Mouse (Mus musculus): ENCODE results near the gene Dlg2. TPM values are rescaled to one million over a fixed set of nuclear protein-coding genes. Genes with fewer than 3 reads are reported as not detected.

The Dlg2 gene
- total RNA-seq, 2 experiments from 2014 or later, result 40.3 to 65.7 TPM

DNA sequence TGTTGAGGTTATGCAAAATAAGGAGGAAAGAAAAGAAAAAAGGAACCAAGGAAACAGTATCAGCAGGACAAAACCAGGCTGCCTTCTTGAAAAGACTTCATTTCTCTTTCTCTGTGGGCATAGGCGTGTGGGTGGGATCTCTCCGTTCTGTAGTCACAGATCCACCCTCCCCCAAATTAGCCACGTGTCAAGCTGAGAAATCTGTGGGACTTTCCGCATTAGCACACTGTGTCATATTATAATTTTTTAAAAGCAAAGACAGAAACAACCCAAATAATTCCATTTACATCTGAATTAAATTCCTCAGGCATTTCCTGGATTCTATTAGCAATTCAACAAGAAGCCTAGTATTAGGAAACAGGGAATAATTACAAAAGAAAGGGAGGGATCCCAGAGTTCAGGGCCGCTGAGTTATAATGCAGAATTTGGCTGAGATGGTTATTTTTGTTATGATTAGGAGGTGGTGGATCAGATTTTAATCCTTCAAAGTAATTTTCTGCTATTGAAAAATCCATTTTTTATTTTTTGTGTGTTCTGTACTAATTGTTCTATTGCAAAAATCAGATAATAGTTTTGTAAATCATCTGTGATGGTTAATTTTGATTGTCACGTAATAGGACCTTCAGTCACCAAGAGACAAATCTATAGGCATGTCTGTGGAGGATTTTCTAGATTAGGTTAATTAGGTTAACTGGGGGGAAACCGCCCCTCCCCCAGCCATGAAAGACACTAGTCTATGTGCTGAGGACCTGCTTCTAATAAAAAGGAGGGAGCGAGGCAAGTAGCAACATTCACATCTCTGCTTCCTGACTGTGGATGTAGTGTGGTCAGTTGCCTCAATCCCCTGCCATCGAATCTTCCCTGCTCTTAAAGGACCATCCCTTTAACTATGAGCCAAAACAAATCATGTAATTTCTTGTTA lies 63.3 kb downstream of the Dlg2 start:
- DNase-seq, result no peak

DNA sequence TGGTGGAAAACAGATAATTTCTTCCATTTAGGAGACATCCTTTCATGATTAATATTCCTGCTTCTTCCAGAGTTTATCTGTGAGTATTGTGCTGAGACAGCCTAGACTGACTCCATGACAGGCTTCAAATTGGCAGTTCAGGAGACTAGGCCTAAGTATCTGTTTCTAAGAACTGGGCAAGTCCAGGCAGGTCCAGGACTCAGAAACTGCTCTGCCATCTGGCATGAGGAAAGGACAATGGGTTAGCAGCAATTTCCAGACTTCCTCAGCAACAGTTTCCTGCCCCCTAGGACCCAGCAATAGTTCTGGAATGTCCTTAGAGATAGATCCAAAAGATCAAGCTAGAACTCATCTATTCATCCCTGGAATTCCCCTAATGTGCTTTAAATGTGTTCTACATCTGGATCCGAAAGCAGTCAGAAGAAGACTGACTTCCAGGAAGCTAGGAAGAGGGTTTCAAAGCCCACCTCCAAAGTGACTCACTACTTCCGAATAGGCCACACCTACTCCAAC lies 64.4 kb downstream of the Dlg2 start:
- DNase-seq, result no peak

DNA sequence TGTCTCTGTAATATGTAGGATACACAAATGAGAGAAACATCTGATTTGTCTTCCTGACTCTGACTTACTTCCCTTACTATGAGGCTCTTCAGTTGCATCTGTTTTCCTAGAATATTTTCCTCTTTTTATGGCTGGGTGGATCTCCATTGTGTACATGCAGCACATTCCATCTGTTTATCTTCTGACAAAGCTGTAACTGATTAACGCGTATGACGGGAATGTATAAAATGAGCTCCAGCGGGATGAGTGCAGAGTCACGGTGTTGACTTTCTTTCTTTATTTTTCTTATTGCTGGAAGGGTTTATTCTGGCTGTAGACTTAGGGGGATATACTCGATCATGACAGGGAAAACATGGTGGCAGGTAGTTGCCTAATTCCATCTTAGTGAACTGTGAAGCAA lies 76.9 kb downstream of the Dlg2 start:
- no peak for DNase-seq

DNA sequence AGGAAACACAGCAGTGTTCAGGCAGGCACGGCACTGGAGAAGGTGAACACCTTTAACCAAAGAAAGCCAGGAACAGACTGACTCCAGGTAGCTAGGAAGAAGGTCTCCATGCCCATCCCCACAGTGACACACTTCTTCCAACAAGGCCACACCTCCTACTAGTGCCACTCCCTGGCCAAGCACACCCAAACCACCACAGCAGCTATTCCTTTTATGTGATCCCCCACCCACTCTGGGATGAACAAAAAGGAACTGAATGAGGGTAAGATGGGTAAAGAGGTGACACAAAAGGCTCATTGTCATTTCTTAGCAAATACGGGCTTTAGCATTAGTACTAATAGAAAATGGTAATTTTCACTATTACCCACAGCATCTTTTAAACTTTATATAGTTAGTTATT lies 77.9 kb downstream of the Dlg2 start:
- no peak for DNase-seq

DNA sequence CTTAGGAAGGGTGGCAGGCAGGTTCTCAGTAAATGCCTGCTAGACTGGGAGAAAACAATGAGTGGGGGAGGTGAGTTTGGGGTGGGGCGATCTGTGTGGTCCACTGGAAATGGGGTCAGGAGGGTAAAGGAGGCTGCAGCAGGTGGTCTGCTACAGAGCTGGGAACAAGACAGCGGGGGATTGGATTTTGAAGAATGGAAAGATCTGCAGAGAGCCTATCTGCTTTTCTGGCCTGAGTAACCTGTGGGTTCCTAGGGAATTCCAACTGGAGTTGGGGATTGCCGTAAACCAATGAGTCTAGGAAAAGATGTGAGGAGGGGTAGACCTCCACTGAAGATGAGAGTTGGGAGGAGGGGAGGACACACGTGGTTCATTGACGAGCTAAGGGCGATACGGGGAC lies 92.7 kb downstream of the Dlg2 start:
- DNase-seq, result no peak

DNA sequence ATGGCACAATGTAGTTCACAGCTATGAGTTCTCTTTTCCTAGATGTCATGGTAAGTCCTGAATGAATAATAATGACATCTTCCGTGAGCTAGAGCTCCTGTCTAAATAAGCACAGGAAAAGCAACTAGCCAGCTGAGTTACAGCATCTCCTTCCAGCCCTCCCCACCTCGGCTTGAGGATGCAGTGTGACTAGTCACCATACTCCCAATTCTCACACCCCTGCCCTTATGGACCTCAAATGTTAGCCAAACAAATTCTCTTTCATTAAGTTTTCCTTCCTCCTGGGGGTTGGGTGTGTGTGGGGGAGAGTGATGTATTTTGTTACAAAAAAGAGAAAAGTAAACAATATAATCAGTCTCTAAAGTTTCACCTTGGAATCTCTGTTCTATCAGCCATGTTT lies 111.3 kb downstream of the Dlg2 start:
- DNase-seq, result no peak

DNA sequence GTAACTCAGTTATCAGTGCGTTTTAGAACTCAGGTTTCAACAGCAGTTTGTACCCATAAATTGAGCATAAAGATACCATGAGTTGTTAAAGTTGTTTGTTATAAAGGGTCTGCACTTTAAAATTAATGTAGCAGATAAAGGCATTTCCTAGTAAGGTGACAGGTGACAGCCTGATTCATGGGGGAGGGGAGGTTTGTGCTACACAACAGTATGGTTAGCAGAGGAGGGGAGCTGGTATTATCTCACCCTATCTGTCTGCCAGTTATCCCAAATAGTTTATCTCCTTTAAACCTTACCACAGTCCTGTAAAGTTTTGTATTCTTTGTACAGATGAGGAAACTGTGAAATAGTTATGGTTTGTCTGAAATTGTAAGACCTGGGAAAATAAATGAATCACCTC lies 111.8 kb downstream of the Dlg2 start:
- no peak for DNase-seq

DNA sequence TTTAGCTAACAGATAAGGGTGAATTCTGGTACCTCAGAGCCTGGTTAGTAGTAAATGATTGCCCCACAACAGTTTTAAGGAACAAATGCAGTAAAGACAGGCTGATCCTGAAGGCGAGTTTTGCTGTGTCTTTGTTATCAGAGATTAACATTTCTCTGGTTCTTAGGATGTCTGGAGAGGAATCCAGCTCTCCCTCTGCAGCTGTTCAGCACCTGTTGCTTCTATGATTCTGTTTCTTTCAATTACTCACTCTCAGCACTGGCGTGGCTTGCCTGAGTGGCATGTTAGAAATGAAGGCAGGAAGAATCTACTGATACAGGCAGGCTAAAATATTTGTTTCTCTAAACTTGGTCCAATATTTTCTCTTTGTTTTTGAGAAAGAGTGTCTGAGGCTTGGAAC lies 133.3 kb downstream of the Dlg2 start:
- DNase-seq, result no peak

DNA sequence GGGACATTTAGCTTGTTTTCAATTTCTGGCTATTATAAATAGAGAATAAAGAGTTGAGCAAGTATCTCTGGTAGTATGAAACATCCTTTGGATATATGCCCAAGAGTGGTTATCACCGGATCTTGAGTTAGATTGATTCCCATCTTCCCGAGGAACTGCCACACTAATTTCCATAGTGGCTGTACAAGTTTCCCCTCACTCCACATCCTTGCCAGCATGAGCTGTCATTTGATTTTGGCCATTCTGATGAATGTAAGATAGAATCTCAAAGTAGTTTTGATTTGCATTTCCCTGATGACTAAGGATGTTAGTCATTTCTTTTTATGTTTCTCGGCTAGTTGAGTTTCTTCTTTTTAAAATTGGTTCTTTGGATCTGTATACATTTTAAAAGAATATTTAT lies 154.1 kb downstream of the Dlg2 start:
- no peak for DNase-seq

DNA sequence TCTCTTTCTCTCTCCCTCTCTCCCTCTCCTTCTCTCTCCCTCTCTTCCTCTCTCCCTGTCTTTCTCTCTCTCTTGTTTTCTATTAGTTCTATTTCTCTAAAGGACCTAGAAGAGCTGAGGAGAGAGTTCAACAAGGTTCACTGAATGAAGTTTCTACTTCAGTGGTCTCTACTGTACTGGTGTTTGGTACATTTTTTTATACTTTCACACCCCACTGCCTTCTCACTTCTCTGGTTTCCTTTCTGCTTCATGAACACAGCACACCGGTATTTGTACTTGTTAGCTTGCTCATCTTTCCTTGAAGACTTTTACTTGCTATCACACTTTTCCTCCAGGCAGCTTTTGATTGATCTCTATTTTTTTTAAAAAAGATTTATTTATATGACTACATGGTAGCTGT lies 173.0 kb downstream of the Dlg2 start:
- DNase-seq, result no peak

DNA sequence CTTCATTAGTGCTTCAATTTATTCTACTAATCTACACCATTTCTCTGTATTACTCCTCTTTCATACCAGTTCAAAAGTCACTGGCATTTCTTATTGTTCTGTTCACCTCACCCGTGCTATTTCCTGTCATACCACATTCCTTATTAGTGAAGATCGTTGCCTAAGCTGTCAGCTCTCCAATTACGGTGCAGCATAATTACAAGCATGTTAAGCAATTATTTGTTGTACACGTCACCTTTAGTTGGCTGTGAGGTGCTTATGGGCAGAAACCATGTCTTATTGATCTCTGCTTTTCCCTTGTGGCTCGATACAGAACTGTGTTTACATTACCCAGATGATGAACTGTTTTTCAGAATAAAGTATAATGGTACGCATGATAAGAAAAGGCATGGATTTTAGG lies 174.7 kb downstream of the Dlg2 start:
- no peak for DNase-seq

DNA sequence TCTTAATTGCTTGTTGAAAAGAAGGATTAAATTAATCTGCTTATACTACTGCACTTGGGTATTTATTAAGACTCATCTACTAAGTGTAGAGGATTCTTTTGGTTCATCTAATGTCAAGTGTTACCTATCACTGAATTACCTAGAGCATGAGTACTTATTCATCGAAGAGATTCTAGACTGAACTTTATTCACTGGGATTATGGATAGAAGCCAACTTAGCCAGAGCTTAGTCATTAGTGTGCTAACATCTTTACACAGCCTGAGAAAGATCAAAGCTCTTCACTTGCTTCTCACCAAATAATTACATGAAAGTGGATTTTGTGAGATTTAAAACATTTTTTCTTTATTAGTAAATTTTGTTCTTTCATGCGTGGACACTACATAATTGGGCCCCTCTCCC lies 175.1 kb downstream of the Dlg2 start:
- no peak for DNase-seq

DNA sequence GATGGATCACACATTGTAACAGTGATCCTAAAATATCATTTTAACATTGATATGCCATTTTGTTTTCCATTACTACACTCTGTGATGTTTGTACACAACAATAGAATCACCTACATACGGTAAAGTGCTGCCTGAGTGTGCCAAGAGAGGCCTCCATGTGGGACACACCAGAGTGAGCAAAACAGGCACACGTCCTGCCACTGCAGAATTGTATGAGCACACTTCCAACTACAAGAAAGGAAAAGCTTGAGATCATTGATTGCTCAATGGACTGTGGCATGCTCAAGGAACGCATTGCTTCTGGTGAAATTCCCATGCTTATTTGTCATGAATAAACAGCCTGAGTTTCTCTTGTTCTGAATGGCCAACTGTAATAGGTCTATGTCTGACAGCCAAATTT lies 182.1 kb downstream of the Dlg2 start:
- DNase-seq, result no peak

DNA sequence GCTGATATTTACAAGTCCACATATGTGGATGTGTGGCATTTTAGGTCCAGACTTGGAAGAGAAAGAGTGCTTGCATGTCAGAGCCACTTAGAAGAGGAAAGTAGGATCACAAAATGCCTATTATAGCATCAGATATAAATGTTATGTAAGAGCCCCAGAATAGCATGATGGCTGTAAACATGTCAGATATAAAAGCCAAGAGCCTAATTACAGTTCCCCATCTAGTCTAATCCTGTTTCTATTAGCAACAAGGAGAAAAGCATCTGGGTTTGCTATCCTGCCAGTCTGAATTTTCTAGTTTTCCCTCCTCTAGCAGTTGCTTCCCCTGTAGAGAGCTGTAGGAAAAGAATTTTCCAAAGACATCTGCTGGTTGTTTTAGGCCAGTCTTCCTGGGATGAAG lies 217.6 kb downstream of the Dlg2 start:
- no peak for DNase-seq

DNA sequence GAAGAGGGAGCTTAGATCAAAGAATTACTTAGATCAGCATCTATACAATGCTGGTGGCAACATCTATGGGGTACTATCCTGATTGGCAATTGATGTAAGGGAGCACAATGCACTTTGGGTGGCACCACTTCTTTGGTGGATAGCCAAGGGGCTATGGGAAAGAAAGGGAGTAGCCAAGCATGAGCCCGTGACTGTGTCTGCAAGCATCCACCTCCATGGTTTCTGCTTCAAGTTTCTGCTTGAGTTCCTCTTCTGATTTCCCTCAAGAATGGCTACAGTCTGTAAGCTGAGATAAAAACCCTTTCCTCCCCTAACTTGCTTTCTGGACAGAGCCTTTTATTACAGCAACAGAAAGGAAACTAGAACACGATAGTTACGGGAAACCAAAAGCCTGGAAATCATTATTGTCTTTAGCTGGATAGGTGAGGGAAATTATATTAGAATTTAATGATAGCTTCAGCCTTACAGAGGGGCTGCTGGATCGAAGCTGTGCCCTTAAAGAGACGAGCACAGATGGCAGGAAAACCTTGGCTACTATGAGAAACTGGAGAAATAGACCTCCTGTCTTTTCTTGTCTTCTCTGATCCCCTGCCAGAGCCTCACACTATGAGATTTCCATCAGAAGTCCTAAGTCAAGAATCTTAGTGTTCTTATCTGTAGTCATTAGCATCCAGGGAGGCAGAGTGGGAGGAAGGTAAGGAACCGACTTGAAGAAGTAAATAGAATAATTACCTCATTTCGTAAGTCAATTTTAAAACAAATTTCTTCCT lies 219.9 kb downstream of the Dlg2 start:
- no peak for DNase-seq

DNA sequence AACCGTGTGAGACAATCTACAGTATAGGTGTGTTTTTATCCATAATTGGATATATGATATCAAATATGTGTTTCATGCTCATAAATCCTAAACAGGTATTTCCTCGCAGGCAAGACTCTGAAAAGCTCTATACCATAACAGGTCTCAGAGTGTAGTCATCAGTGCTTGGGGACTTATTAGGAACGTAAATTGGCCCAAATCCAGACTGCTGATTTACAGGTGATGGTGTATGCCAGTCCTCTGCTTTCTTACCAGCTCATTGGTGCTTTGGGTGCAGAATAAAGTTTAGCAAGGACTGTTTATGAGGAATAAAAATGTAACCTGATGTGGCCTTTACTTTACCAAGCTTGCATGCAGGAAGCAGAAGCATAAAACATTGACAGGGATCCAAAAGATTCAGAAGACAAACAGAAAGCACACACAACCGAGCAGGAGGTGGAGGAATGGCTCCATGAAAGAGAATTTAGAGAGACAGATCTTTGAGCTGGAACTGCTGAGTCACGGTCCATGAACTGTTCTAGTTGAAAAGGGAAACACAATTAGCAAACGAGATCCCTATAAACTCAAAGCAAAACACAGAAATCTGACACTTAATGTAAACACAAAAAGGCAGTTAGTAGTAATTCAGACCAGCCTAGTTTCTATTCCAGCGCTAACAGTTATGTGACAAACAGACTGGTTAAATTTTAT lies 226.8 kb downstream of the Dlg2 start:
- no peak for DNase-seq

DNA sequence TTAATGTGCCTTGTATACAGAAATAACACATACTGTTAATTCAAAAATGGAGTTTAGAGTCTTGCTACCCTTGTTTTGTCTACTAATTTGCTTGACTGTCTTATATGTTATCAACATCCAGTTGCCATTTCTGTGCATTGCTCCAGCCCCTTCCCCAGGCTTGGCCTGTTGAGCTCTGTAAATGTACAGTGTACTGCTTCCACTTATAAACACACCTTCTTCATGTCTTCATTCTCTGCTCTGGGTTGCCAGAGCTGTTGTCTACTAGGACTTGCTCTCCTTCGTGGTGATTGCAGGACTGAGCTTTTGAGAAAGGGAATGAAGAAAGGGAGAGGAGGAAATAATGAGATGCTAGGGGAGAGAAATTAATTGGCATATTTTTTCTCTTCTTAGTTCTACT lies 227.5 kb downstream of the Dlg2 start:
- no peak for DNase-seq

DNA sequence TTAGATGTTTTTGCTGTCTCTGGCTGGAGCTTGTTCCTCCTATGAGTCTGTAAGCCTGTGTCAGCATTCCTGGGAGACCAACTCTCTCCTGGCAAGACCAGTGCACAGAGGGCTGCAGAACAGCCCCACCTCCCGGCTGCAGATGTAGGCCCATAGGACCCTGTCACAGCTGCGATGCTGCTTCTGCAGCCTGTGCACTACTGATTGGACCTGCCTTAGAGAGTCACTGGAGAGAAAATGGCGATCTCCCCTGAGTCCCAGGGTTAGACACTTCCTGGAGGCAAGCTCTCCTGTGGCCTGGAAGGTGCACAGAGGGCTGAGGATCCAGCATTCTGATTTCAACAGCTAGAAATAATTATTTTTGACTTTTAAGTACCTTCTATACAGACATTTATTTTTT lies 257.6 kb downstream of the Dlg2 start:
- no peak for DNase-seq

DNA sequence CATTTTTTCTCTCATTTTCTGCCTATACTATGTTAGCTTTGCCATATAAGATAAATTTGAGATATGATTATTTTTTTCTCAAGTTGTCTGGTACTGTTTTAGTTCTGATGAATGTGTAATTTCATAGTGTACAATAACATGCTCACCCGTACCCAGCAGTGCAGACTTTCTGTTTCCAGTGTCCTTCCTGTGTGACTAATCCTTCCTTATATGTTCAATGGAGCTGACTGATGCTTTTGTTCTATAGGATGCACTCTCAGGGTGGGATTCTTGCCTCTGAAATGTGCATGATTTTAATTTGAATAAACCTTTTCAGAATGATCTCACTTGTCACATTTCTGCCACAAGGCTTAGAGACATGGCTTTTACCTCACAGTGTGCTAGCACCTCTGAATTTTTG lies 259.9 kb downstream of the Dlg2 start:
- no peak for DNase-seq

DNA sequence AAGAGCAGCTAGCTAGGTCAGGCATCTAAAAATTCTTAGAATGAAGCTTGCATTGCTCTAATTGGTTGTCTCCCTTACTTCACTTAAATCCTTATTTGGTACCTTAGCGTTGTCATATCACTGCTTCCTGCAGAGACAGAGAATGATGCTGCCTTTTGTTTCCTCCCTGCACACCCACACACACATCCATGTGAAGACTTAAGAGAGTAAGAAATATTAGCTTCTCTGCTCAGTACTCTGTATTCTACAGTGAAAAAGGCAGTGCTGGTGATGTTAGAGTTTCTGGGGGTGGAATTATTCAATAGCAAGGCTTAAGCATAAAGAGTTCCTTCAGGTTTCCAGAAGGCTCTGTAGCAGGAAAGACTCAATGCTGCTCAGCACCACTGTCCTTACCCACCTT lies 272.2 kb downstream of the Dlg2 start:
- DNase-seq, result no peak

DNA sequence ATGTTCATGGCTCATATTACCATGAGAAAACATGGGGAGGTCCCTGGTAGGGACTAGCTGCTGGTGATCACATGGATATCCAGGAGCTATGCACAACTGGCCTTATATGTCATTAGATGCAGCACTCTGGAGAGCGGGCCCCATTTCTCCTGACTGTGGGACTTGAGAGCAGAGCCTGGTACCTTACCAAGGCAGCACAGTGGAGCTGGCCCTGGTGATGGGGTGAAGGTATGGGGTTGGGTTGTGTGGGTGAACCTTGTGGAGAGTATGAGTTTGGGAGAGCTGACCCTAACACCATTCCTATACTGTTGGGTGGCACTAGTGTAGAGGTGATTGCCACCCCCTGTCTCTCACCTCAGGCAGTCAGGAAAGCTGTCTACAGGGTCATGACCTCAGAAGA lies 311.5 kb downstream of the Dlg2 start:
- DNase-seq, result no peak

DNA sequence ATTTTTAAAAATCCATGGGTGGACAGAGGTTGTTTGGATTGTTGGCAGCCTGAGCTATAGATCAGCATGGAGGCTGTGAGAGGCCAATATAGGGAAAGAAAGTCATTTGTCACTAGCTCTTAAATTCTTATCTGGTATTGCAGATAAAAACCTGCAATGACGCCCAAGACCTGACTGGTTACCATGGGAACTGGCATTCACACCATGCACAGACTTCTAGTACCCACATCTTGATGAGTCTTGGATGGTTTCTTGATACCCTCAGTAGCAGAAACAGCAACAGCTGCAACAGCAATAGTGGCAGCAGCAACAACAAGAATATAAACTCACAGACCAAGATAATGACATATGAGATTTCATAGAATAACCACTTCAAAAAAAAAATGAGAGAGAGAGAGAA lies 315.1 kb downstream of the Dlg2 start:
- DNase-seq, result no peak

DNA sequence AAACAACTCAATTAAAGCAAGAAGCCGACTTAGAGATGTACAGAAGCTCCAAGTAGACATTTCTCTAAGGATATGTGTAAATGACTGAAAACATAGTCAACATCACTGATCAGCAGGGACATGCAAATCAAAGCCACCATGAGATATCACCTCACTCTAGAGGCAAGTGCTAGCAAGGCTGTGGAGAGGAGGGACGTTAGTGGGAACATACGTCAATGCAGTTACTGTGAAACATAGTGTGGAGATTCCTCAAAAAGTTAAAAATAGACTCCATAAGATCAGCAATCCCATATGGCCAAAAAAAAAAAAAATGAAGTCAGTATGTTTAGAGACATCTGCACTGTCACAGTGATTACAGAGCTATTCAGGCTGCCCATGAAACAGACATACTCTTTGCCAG lies 349.2 kb downstream of the Dlg2 start:
- no peak for DNase-seq

All from adrenal gland, postnatal 10 days (tissue).